Mouse (Mus musculus) heart, adult 9 months (tissue): ENCODE measurements at regions not wholly inside any gene's neighbourhood (a gene's known extent, or its start where the extent isn't known, plus 50 kb on each side); places are given as distances from the start of the nearest gene placed in this dataset.
A peak's percentile ranks its signal among the peaks of the same experiment; 100 is the strongest.

Experiments
- DNase-seq, 2 experiments: peaks; one replicate each; pipeline ENCODE4 v3.0.0; 2022; ENCODE audit warnings: low spot score in 2 of 2

DNA sequence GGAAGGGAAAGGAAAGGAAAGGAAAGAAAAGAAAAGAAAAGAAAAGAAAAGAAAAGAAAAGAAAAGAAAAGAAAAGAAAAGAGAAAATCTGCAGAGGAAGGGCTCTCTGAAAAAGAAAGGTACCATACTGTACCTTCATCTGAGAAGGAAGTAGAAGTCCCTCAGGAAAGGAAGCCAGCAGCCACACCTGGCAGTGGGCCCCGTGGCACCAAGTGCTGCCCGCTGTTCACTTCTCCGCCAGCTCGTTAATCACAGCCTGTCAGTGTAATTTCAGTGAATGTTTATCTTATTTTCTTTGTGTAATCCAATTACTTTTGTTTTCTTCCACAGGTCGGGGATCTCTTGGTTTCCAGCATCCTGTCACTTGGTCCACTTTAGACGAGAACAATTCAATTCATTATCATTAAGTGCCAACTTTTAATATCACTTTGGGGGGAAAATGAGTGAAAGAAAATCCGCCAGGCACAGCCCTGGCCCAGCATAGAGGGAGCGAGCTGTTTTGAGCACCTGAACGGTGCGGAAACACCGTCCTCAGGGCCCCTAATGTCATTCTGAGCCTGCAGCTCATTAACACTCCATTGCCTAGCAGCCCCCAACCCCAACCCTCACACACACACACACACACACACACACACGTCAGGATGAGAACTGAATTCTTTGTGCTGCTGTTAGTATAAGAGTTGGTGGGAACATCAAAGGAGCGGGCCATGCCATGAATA lies 309.7 kb downstream of the Irx2 start:
- no peak for DNase-seq

DNA sequence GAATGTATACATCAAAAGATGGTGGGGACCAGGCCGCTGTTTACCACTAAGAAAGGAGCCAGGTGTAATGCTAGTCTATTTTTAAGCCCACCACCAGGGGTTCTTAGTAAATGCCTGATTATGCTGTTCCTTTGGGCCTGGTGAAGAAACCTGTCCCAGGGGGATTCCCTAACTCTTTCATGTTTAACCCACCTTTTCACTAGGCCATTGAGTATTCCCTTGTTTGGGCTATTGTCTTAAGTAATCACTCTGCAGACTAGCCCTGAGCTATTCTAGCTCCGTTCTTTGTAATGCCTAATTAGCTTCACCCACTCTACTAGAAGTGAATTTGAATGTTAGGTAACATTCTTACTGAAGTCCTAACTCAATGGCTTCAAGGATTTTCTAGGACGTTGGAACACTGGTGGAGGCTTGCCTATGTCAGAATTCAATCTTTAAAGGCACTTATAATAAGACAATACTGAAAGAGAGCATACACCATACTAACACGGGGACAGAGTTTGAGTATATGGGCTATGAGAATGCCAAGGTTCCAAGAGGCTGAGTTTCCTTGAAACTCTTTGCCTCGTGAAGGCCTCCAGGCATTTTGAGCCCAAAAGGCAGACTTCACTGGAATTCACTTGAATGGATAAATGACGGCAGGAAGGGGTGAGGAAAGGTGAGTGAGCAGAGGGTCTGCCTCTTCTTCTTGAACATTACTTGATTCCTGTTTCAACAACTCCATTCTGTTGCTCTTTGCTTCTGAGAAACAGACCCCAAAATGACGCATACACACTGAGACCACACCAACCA lies 312.7 kb upstream of the Irx4 start:
- no peak for DNase-seq

DNA sequence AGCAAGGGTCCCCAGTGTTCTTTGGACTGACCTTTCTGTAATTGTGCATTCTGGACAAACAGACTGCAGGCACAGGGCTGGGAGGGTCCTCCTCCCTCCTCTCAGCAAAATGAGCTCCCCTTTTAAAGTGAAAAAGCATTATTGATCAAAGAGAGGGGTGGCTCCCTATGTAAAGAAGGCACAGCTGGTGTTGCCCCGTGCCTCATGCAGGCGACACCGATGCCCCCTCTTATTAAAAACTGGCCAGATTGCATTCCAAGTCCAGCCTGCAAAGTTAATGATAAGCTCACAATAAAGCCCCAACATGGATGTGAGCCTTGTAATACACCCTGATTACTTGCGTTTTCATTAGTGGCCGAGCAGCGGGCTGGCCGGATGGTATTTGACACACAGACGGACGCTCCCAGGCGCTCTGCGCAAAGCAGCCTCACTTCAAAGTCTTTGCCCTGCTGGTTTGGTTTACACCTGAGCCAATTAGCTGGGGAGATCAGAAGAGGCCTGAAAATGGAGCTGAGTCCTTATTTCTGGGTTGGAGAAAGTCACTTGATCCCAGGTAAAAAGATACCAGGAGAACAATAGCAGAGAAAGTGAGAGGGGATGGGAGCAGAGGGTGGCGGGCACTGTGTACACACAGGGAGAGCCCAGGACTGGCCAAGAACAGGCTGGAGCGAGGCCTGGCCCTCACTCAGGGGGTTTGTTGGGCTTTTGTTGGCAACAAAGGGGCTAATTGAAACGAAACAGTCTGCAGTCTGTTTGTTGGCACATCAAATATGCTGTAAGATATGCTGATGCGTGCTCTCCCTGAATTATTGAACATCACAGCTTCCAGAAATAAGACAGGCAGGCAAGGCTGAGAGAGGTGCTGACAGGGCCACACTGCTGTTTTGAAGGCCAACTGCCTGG lies 301.4 kb upstream of the Irx4 start:
- DNase-seq, result no peak

DNA sequence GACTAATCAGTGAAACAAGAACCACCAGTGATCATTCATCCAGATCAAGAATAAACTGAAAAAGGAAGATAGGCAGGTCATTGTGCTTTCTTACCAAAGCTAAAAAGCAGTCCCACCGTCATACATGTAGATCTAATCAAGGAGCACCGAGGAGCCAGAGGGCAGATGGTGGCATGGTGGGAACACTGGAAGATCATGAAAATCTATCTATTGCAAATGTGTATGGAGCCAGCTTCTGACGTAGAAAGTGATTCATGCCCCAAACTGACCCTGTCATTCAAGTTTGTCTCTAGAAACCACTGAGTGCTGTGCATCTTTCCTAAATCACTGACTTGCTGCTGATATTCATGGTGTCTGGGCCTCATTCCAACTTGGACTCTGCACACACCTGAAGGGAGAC lies 299.0 kb upstream of the Irx4 start:
- DNase-seq, result no peak

DNA sequence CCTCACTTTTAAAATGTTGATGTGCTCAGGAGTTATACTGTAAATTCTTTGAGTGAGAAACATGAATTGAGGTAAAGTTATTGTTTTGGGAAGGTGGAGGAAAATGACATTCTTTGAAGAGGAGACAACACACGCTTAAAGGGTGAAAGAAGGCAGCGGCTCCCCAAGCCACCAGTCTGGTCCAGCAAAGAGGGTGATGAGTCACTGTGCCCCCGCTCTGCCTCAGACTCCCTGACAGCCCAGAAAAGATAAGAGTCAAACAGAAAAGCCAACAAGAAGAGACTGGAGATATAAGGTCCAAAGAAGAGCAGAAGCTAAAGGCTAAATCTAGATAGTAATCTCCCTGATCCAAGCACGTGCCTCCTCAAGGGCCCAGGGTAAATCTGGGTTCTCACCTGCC lies 288.1 kb upstream of the Irx4 start:
- no peak for DNase-seq

DNA sequence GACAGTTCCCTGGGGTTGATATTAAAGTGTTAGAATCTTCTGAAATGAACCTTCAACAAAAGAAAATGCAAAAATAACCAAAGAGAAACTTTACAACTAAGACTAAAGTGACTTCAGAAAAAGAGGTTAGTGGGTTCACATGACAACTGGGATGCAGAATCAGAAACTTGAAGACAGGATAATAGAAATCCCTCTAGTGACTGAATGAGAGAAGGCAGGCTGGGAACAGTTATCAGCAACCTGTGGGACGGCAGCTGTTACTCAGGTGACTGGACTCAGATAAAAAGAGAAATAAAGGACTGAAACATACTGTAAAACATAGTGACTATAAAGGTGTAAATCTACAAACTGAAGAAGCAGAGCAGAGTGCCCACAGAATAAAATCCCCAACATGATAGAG lies 287.4 kb upstream of the Irx4 start:
- no peak for DNase-seq

DNA sequence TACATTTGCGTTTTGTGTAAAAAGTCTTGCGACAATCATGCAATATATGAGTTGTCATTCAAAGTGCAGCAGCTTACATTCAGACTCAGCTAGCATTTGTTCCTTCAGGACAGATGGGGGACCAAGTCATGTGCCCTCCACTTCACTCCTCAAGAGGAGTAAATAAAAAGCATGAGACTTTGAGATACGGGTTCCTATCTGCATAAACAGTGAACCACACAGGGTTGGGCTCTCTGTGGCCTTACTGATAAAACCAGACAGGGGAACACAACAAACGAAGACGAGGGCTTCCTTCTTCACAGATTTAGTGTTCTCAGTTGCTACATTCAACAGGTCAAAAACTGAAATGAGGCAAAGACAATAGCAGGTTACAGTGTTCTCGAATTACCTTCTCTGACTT lies 283.1 kb upstream of the Irx4 start:
- no peak for DNase-seq

DNA sequence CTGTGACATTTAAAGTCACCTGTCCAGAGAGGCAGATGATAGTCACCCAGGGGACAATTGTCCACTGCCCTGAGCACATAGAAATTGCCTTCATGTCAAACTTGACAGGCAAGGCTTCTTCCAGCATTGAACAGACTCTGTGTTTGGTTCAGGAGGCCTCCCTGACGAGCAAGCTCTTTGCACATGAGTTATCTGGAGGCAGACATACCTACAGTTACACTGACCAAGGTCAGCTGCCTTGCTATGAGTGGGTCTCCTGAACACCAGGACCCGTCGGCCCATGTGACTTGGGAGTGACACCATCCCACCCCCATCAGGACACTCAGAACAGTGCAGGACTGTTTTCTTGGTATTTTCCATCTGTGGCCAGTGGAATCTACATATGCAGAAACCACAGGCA lies 282.3 kb upstream of the Irx4 start:
- DNase-seq, result no peak

DNA sequence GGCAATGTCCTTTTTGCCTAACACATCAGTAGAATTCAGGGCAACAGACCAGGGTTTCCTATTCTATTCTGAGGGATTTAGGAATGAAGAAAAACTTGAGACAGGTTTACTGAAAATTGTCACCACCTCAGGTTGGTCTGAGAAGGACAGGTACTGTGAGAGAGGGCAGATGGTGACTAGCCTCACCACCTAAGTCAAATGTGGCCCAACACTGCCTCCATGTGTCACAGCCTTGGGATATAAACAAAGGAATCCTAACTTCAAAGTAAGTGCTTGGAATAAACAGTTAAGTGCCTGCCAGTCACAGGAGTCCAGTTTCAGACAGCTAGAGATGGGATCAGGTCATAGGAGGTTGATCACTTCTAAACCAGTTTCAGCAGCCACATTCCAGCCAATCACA lies 281.3 kb upstream of the Irx4 start:
- no peak for DNase-seq

DNA sequence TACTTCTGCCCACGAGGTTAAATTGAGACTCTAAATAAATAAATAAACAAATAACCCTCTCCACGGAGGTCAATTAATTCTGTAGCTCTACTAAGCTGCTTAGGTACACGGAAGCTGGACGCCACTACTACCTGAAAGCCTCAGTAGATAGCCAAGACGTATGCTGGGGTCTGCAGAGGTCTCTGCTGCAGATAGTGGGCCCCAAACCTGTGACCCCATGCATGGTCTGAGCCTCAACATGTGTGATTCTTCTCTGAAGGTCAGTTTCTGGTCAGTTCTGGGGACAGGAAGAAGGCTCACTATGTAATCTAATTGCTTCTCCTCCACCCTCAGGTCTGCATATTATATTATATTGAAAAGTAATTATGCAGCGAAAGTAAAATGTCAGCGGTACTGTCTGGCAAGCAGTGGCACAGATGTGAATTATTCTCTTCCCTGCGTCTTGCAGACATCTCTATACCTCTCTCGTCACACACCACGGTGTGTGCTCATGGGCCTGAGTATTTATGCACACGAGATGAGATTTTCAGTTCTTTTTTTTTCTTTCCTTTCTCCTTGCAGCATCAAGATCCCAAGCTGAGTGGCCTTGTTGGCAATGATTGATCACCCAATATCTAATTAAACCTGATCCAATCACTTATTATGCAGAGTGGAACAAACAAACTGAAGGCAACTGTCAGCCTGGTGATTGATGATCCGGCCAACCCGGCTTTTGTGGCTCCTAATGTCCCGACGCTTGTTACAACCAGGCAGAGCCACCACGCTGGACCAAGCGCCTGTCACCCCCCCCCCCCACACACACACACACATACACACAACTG lies 267.5 kb upstream of the Irx4 start:
- no peak for DNase-seq

DNA sequence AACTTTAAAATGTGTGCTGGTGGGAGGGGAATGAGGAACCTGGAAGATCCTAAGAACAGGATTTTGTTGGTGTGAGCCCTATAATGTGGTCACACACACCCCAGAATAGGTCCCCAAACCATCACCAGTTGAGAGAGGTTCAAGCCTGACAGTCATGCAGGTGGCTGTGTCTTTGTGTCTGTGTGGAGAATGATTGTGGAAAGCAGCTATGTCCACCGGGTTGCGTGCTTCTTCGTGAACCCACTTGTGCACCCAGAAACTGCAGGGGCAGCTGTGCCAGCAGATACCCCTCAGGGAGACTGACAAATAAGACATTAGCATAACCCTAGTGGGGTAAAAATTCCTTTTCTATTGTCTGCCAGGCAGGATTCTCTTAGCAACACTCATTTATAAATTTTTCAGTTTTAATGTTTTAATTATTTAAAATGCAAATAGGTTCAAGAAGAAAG lies 266.8 kb upstream of the Irx4 start:
- DNase-seq, result no peak

DNA sequence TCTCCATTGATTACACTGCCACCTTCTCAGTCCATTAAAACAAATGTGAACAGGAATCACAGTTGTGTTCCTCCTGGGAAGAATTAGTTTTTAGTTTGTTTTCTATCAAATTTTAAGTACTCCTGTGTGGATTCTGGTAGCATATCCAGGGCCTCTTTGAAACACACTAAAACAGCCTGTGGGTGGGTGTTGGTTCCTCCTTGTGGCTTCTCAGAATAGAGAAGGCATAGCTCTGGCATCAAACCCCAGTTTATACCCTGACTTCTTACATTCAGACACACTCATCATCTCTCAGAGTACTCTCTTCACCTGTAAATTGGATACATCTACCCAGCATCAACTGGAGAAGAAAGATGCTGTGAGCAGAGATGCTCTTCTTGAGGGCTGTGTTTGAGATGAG lies 265.7 kb upstream of the Irx4 start:
- DNase-seq, result no peak

DNA sequence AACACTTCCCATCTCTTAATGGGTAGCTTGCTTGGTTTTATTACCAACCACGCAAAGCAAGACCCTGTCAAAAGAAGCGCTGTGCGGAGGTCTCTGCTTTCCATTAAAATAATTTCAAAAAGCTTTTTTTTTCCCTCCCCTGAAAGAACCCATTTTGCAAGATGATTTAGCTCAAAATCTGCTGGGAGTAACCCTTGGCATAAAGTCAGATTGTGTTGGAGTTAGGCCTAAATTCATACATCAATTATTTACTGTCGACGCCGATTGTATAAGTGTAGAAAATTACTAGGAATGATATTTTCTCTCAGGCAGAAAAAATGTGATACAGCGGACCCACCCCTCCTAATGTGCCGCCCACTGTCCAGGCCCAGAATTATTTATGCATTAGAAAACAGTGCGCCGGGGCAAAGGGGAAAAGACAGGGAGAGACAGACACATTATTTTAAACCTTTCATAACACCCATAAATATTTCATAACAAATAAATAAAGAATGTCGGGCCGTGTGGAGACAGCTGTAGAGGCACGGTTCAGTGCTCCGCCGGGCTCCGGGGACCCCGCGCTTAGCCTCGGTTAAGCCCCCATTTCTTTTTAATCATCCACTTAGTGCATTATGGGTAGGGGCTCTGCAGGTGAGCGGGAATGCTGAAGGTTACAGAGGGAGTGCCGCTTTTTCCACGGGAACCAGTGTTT lies 251.3 kb upstream of the Irx4 start:
- DNase-seq, result no peak

DNA sequence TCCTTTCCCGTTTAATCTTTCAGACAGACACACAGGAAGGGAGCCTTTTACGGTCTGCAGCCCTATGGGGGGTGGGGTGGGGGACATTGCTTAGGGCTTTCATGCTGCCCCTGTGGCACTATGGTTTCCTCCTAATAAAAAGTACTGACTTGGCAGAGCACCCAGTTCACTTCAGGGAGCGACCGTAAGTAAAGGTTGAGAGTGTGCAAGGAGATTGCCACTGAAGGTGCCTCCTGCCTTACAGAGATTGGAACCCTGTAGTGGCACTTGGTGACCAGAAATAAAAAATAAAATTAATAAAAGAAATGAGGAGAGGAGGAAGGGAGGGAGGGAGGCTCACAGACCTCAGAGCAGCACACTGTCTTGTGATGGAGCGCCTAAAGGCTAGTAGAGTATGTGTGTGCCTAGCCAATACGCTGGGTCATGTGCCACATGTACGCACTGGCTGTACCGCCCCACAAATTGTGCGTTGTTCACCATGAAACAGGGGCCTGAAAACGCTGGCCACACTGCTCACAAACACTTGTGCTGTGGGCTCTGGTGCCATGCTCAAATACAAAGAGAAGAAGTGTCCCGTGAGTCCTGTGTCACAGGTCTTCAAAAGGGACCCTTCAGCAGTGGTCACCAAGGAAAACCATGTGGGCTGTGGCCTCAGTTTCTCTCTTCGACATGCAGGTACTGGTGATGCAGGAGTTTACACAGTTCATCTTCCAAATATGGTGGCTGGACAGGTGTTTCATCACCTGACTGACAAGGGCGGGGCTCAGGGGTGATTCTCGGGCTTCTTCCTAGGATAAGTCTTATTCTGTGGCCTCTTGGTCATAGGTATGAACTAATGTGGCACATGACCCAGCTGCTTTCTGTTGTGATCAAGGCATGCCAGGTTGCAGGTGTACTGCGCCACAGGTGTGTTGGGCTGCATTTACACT lies 250.5 kb upstream of the Irx4 start:
- DNase-seq, result no peak

DNA sequence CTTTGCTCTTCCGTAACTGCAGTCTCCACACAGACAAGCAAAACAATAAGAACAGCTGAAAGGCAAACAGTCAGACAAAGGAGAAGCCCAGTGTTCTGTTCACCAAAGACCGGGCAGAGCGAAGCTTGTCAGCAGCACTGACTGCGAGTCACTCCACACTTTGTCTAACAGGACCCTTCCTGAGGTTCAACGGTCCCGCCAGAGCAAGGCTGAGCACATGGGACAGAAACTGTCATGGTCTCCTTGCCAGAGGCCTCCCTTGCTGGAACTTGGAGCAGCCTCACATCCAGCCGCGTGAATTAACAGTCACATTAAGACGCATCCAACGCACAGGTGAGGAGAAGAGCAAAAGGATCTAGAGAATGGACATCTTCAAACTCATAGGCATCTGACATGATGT lies 241.1 kb upstream of the Irx4 start:
- DNase-seq, result no peak

DNA sequence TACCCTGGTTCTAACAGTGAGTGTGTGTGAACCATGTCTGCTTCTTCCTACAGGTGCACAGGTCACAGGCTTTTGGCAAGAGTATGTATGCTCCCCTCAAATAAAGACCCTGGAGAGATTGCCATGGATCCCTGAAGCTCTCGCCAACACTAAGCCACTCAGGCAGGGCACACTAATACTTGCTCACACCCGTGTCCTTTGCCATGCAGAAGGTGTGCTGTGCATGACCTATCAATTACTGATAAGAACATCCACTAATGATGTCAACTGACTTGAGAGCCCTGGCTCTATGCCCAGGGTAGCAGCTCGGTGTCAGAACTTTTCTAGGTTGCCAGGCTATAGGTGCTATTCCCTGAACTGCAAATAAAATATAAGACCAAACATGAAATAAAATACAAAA lies 229.1 kb upstream of the Irx4 start:
- DNase-seq, result no peak

DNA sequence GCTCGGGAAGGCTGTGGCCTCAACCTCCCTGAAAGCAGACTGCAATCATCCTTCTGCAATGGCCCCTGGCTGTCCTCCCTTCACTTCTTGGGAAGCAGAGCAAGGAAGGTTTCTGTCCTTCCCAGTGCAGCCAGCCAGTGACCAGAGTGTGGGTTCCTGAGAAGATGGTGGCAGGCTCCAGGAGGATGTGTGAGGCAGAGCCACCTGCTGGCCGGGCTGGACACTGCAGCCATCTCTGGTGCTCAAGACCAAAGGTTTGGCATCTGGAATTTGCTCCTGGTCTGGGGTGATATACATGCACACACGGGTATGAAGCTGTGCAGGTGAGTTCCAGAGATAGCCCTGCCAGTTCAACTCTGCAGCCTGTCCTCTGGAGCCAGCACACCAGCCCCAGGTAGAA lies 227.2 kb upstream of the Irx4 start:
- peak in 1 of 2 experiments; percentile 5 for DNase-seq

DNA sequence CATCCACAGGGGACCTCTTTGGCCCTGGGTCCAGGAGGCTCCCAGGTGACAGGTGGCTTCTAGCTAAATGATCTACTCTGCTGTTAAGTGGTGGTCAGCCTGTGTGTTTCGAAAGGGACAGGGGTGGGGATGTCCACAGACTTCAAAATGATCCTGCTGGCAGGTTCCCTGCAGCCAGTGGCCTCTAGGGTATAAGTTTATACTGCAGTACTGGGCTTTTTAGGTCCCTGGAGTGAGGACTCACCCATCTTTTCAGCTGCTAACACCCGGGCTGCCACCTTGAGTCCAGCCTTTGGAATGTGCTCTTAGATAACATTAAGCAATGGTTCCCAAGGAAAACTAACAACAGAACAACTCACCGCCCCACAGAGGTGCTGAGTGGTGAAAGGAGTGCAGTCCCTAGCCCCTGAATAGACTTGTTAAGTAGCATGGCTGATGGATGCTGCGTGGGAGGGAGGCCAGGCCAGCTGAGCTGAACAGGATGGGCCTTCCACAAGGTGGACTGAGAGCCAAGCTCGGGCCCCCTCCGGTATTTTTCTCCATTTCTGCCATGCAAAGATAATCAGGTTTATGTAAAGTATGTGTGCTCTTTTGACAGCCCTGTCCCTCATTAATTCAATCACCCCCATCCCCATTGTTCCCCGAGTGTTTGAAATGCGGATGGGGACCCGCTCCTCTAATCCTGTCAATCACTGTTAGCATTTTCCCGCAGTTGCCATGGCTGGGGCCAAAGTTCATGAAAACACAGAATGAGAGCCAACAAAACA lies 226.0 kb upstream of the Irx4 start:
- DNase-seq, result no peak

DNA sequence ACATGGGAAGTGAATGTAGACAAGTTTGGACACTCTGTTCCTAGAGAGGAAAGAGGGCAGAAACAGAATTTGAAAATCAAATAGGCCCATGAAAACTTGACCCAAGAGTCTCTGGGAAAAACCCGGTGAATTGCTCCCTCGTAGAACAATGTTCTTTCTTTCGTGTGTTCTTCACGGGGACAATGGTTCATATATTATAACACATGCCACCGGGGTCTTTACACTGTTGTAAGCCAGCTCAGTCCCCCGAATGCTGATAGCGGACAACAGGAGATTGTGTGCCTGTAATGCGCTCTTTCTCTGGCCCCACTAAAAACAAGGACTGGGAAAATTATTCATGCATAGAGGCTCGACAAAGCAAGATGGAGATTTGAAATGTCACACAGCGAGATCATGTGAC lies 225.4 kb upstream of the Irx4 start:
- DNase-seq, result no peak
